Mouse (Mus musculus): ENCODE measurements at regions not wholly inside any gene's neighbourhood (a gene's known extent, or its start where the extent isn't known, plus 50 kb on each side); places are given as distances from the start of the nearest gene placed in this dataset.
"Not testable (repeated sequence)": the region's sequence is repeated elsewhere in the genome, so short reads cannot be mapped to it uniquely, and the experiment has no call there.

GRCm38 (mm10) chr10:46071220-46071619, 493.6 kb downstream of the Hace1 start:
- intact Hi-C loops (cut with DNase I) = no loop called here
- DNase-seq = no peak

DNA sequence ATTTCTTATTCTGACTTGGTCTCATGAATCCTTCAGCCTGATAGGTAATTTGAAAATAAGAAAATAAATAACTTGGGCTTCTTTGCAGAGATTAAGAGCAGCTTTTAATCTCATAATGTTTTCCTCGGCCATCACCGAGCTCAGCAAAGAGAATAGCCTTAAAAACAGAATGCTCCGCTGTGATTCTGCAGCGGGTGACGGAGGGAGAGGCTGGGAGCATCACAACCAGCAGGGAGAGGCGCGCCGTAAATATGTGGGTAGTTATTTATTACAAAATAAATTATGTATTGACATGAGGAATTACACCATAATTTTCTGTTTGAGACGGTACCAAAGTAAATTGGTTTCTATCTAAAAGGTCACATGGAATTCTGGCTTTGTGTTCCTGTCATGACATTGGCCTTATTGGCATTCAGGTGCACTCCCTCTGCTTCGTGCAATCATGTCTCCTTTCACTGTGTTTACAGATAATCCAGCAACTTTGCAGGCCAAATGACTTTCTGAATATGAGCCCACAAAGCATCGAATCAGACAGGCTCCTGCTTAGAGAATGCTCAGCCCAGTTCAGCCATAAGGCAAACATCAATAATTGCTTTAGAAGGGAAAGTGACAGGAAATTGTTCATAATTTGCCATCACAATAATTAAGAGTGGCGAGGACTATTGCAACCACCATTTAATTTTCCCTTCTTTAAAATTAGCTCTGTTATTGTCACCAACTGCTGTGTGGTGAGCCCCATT, 494.4 kb downstream of the Hace1 start:
- intact Hi-C loops (cut with DNase I) = no loop called here
- DNase-seq = no peak

DNA sequence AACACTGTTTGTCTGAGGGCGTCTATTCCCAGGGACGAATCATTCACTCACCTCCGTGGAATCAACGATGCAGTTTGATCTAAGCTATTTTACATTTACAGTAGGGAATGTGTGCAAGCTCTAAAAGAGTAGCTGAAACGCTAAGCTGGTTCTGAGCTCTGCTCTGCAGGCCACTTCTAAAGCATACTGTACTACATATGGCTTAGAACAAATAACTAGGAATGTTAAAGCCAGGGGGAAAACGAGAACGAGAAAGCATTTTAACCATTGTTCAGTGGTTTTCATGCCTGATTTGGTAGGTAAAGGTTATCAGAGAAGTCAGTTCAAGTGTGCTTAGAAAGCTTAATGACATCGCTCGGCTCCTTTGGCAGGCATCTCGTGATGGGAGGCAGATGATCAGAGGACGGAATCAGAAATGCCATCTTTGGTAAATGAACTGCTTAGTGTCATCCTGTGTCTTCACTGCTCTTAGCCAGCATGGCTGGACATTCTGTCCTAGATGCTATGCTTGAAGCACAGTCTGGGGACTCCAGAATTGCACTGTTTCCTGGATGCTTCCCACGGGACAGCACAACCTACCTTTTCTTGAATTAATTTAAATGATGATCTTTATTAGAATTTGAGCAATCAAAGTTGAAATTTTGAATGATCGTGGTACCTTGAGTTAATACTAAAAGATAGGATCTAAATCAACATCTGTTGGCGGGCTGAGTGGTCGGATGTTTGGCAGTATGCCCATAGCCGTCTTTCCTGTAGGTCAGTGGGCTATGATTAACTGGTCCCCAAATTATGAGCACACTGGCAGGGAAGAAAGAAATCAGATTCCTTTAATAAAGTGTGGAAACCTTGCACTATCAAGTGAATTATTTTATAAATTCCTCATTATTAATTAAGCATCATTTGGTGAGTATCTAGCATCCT, 495.2 kb downstream of the Hace1 start:
- intact Hi-C loops (cut with DNase I) = no loop called here

DNA sequence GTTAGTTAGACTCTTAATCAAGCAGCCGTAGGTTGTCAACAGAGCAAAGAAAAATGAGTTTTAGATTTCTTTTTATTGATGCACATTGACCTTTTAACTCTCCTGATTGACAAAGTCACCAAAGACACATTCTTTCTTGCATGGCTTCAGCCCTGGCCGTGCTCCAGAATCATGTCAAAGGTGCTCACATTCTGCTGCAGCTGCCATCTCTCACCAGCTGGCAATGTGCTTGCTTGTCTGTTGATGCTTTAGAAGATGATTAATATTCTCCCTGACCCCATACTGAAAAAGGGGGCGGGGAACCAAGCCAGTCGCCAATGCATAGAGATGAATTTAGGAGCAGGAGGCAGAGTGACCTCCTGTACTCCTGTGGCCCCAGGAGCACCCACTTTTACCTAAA, 510.1 kb downstream of the Hace1 start:
- intact Hi-C loops (cut with DNase I) = no loop called here
- DNase-seq = no peak

More for the DNA sequence above, 495.2 kb downstream of the Hace1 start:
- DNase-seq = no peak

DNA sequence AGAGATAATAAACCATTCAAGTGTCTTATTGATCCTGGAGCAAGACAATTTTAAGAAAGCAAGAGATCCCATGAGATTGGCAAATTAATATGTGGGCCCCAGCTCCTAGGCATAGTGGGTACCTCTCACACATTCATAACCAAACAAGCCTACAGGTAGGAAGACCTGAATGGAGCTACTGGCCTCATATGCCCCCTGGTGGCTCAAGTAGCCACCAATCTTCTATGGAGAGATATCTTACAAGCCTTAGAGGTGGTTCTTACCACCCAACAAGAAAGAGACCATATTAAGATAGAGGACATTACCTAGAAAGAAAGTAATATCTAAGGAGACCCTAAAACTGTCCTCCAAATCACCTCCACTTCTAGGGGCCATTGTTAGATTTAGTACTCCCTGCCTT, 523.2 kb downstream of the Hace1 start:
- no peak for DNase-seq
- intact Hi-C loops (cut with DNase I) = no loop called here

DNA sequence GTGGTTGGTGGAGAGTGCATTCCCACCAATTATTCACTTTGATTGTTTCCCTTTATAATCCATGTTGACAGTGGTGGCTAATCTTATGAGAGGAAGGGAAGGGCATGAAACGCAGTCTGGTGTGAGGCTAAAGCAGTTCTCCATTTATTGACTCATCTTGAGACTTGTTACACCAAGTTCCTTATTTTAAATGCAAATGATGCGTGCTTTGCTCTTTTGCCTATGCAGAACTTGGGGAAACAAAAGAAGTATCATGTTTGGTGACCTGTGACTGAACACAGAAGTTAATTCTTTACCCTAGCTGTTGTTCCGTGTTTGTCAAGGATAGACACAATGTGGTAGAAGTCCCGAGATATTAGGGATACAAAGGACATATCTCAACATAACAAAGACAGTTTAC, 531.2 kb downstream of the Hace1 start:
- DNase-seq = no peak
- intact Hi-C loops (cut with DNase I) = no loop called here

DNA sequence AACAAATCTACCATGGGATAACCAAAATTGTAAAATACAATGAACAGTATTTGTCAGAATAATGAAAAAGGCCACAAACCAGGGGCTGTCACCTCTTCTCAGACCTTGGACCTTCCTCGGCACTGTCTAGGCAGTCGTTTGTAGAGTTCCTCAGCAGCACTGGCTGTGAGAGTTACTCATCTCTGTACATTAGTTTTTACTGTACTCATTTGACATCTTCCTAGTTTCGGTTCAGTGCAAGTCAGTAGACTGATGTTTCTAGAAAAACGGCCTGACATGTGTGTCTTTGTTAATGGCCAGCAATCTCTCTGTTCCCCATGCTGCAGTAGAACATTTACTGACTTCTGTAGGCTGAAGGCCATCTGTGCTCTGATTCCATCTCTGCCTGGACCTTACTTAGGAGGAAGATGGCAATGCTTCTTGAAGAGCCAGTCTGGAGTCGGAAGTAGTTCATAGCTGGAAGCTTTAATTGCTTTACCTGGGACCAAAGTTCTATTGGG, 537.1 kb downstream of the Hace1 start:
- no peak for DNase-seq
- intact Hi-C loops (cut with DNase I) = no loop called here

GRCm38 (mm10) chr10:46122409-46122808, 544.8 kb downstream of the Hace1 start:
- intact Hi-C loops (cut with DNase I) = not testable (repeated sequence)

GRCm38 (mm10) chr10:46123795-46124194, 546.2 kb downstream of the Hace1 start:
- intact Hi-C loops (cut with DNase I) = no loop called here

More at GRCm38 (mm10) chr10:46122409-46122808, 544.8 kb downstream of the Hace1 start:
- DNase-seq = not testable (repeated sequence)

DNA sequence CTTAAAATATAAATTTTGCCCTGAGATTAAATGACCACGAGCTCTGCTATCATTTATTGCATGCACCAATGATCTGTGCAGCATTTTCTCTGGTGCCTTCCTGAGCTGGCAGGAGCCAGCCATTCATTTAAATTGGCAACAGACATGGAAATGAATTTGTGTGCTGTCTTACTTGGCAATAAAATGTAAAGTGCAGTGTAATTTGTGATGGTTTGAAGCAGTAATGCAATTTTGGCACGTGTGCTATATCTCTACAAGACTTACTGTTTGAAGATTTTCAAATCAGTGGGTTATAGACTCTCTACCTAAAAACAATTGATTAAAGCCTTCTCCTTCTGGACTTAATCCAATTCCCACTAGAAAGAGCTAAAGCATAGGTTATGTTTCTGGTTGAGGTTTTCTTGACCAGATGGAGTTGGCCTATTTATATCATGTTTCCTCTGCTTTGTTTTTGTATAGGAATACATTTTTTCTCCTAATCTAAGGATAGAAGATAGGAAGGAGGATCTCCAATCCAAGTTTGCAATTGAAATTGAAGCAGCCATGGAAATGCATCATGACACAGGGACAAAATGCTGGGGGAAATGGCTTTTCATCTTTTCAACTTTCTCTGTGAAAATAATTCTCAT, 557.6 kb downstream of the Hace1 start:
- intact Hi-C loops (cut with DNase I) = no loop called here

More at GRCm38 (mm10) chr10:46123795-46124194, 546.2 kb downstream of the Hace1 start:
- DNase-seq = no peak

GRCm38 (mm10) chr10:46174035-46174434, 596.4 kb downstream of the Hace1 start:
- no peak for DNase-seq
- intact Hi-C loops (cut with DNase I) = no loop called here

More for the DNA sequence above, 557.6 kb downstream of the Hace1 start:
- DNase-seq = no peak

DNA sequence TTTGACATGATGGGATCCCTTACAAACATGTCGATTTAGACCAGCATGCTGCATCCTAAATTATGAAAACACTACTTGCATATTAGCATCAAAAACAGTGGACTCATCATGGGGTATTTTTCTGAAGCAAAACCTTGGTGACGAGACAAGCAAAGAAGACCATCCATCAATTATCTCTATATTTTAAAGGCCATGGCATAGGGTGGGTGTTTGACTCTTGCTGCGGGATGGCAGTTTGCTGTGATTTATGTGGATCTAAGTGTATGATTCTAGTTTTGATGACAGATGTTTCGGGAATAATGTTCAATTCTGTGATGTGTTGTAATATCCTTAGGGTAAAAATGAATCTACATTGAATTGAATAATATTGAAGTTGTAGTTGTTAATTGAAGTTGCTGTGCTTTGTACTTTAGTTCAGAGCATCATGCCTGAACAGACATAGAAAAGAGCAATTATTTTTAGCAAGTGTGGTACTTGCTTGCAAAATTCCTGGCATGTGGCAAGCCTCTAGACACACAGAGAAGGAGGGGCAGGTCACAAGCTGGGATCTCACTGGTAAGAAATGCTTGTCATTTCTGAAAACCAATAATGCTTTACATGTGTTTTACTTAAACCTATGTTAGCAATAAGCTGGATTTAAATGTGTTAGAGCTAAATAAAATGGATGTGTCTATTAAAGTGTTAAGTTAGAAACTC, 608.3 kb downstream of the Hace1 start:
- intact Hi-C loops (cut with DNase I) = no loop called here
- peak; percentile 3 to 5 for DNase-seq

- intact Hi-C loops (cut with DNase I) = no loop called here
- DNase-seq = no peak
These were observed 616.5 kb downstream of the Hace1 start for GRCm38 (mm10) chr10:46194143-46194542.

DNA sequence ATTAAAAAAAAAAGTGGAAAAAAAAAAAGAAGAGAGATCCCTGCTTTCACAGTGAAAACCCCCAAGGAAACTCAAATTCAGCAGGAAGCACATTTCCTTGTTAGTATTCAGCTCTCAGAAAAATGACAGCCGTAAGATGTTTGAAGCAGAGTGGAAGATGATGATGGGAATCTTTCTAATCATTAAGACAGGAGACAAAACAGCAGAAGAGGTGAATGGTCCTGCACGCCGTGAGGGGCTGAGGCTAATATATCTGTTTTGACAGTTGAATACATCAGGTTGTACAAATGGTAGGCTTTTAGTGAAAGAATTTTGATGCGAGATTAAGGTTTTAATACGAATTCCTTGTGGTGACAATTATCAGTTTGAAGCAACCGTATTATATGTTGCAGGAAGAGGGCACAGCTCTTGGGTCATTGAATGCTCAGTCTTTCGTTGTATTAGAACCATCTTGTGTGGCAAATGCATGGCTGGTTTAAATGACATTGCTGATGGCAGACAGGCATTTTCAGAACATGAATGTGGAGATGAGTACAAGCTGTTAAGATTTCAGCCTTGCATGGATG, 649.3 kb downstream of the Hace1 start:
- DNase-seq = no peak
- intact Hi-C loops (cut with DNase I) = no loop called here

- intact Hi-C loops (cut with DNase I) = no loop called here
- no peak for DNase-seq
These were observed 652.0 kb downstream of the Hace1 start for GRCm38 (mm10) chr10:46229608-46230007.

DNA sequence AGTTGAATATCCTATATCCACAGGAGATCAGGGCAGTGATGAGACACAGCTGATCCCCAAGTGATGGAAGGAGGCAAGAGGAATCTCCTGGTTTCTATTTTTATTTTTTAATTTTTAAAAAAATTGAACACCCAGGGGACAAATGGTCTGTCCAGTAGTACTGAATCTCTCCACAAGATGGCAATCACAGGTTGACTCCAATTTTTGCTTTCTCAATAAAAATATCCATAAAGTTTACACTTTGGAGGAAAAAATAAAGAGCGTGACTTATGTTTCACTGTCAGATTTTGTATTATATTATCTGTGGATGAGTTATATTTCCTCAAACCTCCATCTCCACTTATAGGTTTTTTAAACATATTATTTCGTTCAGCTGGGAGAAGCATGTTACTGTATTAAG, 658.0 kb downstream of the Hace1 start:
- intact Hi-C loops (cut with DNase I) = loop anchor here (5.0 kb wide), 1 partner anchor 178 kb away; no protein-coding TSS in a partner anchor

GRCm38 (mm10) chr10:46255575-46255974, 677.9 kb downstream of the Hace1 start:
- intact Hi-C loops (cut with DNase I) = no loop called here
- DNase-seq = no peak

More for the DNA sequence above, 658.0 kb downstream of the Hace1 start:
- peak in 1 of 2 experiments; percentile 9 for DNase-seq

DNA sequence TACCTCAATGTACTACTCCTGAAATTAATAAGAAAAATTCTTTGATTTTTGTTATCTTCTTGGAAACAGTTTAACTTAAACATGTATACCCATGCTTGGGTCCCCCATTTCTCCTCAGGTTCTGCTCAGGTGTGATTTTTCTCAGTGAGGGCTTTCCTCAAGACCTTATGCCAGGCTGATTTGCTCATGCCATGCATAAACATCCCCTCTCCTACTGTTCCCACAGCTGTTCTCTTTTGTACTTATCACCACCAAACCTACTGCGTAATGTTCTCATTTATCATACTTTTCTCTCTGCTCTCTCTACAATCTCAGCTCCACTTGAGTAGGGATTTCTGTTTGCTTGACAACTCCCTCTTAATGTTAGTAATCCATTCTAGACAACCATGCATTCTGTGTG, 692.1 kb downstream of the Hace1 start:
- DNase-seq = no peak
- intact Hi-C loops (cut with DNase I) = no loop called here

- intact Hi-C loops (cut with DNase I) = no loop called here
- DNase-seq = no peak
These were observed 696.2 kb downstream of the Hace1 start for GRCm38 (mm10) chr10:46273846-46274245.

DNA sequence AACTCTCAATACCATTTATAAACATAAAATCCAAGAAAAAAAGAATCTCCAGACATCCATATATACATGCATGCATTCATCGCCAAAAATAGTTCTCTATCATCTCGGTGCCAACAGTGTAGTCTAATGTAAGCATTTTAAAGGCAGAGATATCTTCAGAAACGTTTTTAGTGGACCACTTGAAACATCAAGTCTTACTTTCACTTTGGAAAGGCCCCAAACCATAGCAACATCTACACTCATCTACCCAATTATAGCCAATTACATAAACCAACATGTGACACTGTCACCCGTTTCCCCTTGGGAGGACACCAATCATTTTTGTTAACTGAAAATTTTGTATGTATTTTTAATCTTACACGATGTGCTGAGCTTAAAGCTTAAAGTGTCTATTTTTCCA, 716.7 kb downstream of the Hace1 start:
- DNase-seq = no peak
- intact Hi-C loops (cut with DNase I) = no loop called here

All from heart, postnatal 10 days (tissue).